Mouse (Mus musculus) CD8-positive naive resting alpha-beta T cell, adult 2 months (primary cell): ENCODE data around the gene Ttbk2.
A peak's percentile ranks its signal among the peaks of the same experiment; 100 is the strongest.

Experiments used
- DNase-seq, 2 experiments: peaks; one replicate each; pipeline ENCODE4 v3.0.0; 2022; ENCODE audit warnings: low read depth in 2 of 2, low spot score in 2 of 2

Ttbk2 gene

GRCm38 (mm10) chr2:120748041-120748440 lies 102.4 kb downstream of the Ttbk2 start:
- DNase-seq, result no peak

- no peak for DNase-seq
Observed at GRCm38 (mm10) chr2:120745496-120745895, 104.9 kb downstream of the Ttbk2 start.

GRCm38 (mm10) chr2:120731877-120732530 lies 118.4 kb downstream of the Ttbk2 start:
- no peak for DNase-seq

GRCm38 (mm10) chr2:120731167-120731862 lies 119.1 kb downstream of the Ttbk2 start:
- DNase-seq, result peak; percentile 77 to 83

GRCm38 (mm10) chr2:120730639-120731166 lies 119.7 kb downstream of the Ttbk2 start:
- peak in 1 of 2 experiments; percentile 11 for DNase-seq

GRCm38 (mm10) chr2:120729775-120730585 lies 120.4 kb downstream of the Ttbk2 start:
- DNase-seq, result no peak

DNA sequence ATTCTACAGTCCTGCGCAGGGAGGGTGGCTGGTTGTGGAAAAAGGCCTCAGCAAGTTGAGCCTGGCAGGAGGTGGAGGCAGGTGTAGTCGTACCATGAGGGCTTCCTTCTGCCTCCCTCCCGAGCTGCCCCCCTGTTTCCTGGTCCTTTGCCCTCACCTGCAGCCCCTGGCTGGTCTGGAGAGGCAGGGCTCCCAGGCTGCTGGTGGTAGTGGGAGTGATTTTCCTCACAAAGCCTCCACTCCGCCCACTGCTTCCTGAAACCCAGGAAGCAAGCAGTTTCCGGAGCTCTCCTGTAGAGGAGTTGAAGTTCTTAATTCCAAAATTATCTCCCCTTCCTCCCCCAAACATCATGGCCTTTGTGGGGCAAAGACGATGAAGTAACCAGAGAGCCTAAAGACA lies 126.2 kb downstream of the Ttbk2 start:
- DNase-seq, result no peak

- no peak for DNase-seq
Observed at GRCm38 (mm10) chr2:120723621-120724020, 126.8 kb downstream of the Ttbk2 start.

GRCm38 (mm10) chr2:120722491-120722890 lies 127.9 kb downstream of the Ttbk2 start:
- DNase-seq, result no peak

DNA sequence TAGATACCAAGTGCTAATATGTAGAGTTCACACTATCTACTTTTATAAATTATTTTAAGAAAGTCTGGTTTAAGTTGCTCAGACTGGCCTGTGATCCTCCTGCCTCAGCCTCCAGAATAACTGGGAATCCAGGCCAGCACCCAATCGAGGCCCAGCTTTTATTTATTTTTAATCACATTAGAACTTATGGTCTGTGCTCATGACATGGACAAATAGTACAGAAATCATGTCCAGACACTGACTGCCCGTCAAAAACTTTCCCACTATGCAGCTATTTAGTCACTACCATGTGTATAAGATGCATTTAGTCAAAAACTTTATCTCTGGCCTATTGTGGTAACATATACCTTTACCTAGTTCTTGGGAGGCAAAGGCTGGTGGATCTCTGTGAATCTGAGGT lies 128.5 kb downstream of the Ttbk2 start:
- no peak for DNase-seq

GRCm38 (mm10) chr2:120720821-120721220 lies 129.6 kb downstream of the Ttbk2 start:
- no peak for DNase-seq

DNA sequence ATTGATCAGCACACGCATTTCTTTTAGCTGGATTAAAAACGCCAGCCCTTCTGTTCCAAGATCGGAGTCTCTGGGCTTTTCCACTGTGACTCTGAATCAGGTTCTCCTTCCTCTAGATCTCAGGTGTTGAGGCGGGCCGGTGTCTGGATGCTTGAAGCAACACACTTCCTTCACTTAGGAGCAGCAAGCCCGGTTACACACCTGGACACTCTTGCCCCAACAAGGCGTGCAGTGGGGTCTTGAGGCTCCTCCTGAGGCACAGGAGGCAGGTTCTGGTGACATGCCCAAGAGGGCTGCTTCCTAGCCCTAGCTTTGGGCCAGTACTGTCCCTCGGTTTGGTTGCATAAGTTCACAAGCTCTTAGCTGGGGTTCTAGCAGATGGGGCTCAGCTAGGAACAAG lies 131.9 kb downstream of the Ttbk2 start:
- no peak for DNase-seq

GRCm38 (mm10) chr2:120713441-120713840 lies 137.0 kb downstream of the Ttbk2 start:
- no peak for DNase-seq

- no peak for DNase-seq
Observed at GRCm38 (mm10) chr2:120710948-120711347, 139.5 kb downstream of the Ttbk2 start.

DNA sequence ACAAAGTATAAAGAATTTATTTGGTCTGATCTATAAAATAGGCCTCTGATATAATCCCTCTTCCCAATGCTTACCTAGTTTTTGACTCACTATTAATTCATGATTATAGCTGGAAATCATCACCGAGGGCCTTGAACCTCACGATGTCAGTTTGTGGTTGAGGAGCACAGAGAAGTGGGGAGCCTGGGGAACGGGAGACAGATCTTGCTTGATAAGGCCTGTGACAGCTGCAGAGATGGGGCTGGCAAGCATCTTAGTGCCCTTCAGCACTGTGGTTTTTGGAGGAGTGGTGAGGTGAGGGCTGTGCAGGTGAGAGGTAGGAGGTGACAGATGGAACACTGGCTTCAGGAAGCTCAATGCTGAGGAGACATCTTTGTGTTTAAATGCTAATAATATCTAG lies 140.2 kb downstream of the Ttbk2 start:
- no peak for DNase-seq

- DNase-seq, result no peak
Observed at GRCm38 (mm10) chr2:120707041-120707440, 143.4 kb downstream of the Ttbk2 start.

DNA sequence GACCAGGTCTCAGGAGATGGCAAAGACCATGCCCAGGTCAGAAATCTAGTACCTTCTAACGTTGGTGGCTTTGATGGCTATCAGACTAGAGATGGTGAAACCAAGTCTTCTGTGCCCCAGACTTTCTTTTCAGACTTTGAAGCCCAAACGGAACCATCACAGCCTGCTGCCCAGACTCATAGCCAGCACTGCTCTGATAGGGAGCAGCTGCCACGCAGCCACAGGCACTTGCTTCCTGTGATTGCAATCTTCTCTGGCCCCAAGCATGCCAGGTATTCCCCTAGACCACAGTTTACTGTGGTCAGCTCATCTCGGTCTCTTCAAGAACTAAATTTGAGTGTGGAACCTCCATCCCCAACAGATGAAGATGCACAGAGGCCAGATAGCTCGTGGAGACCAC lies 147.7 kb downstream of the Ttbk2 start:
- DNase-seq, result no peak

DNA sequence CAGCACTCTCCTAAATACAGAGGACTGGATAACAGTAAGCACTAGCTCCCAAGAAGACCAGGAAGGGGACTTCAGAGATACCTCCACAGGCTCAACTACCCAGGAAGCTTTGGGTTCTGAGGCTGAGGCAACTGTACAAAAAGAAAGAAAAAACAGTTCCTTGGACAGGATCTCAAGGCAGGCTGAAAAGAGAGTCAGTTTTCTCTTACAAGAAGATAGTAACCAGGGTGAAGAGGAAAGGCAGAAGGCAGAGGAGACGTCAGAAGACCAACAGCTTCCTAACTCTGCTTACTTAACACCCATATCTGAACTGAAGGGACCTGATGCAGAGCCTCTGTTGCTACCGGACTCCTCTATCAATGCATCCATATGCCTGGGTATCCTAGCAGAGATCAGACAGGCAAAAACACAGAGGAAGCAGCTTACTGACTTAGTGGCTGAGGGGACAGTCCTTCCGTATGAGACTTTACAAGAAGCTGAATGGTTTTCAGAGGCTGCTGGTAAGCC lies 150.0 kb downstream of the Ttbk2 start:
- DNase-seq, result no peak

DNA sequence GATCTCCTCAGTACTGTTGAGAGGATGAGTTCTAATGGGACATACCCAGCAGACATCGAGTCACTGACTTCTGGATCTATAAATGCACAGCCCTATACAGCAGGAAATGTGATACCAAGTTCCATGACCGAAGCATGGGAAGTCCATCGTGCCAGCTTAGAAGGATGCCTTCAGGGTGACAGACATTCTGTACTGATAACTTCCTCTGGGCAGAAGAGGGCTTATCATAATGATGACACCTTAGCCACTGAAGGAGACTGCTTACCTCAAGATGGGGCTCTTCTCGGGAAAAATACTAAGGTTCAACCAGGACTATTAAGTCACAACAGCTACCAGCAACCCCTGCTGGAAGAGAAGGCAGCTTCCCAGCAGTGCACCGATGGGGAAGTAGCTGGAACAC lies 152.6 kb downstream of the Ttbk2 start:
- DNase-seq, result no peak
